Mouse (Mus musculus) yolk sac, embryonic 10.5 days (tissue): Measurements from ENCODE around the gene Prkcd.

ENCODE experiments used
- DNase-seq: peaks from one replicate; pipeline ENCODE4 v3.0.0-alpha.2; 2017; ENCODE audit warnings: low spot score

Prkcd gene

GRCm38 (mm10) chr14:30606817-30607216, 19.2 kb downstream of the Prkcd start:
- no peak for DNase-seq

- no peak for DNase-seq
Observed at GRCm38 (mm10) chr14:30597142-30597541, 28.9 kb downstream of the Prkcd start.

GRCm38 (mm10) chr14:30596407-30596806, 29.6 kb downstream of the Prkcd start:
- DNase-seq, result no peak

- DNase-seq, result no peak
Observed at GRCm38 (mm10) chr14:30595576-30596313, 30.3 kb downstream of the Prkcd start.

- no peak for DNase-seq
Observed at GRCm38 (mm10) chr14:30594092-30594695, 31.8 kb downstream of the Prkcd start.

- no peak for DNase-seq
Observed at GRCm38 (mm10) chr14:30593279-30594091, 32.5 kb downstream of the Prkcd start.

- DNase-seq, result peak; percentile 41
Observed at GRCm38 (mm10) chr14:30591417-30591816, 34.6 kb downstream of the Prkcd start.

GRCm38 (mm10) chr14:30590918-30591317, 35.1 kb downstream of the Prkcd start:
- DNase-seq, result no peak

- no peak for DNase-seq
Observed at GRCm38 (mm10) chr14:30590041-30590645, 35.9 kb downstream of the Prkcd start.

- DNase-seq, result no peak
Observed at GRCm38 (mm10) chr14:30586780-30587461, 39.1 kb downstream of the Prkcd start.

GRCm38 (mm10) chr14:30585323-30585722, 40.7 kb downstream of the Prkcd start:
- DNase-seq, result no peak

GRCm38 (mm10) chr14:30584497-30585251, 41.3 kb downstream of the Prkcd start:
- DNase-seq, result no peak

- no peak for DNase-seq
Observed at GRCm38 (mm10) chr14:30584077-30584476, 41.9 kb downstream of the Prkcd start.

- DNase-seq, result no peak
Observed at GRCm38 (mm10) chr14:30581238-30581637, 44.8 kb downstream of the Prkcd start.

- DNase-seq, result no peak
Observed at GRCm38 (mm10) chr14:30579882-30580281, 46.1 kb downstream of the Prkcd start.

- no peak for DNase-seq
Observed at GRCm38 (mm10) chr14:30579180-30579579, 46.8 kb downstream of the Prkcd start.

GRCm38 (mm10) chr14:30577303-30578062, 48.5 kb downstream of the Prkcd start:
- peak; percentile 18 for DNase-seq

- DNase-seq, result no peak
Observed at GRCm38 (mm10) chr14:30576260-30576659, 49.8 kb downstream of the Prkcd start.

- DNase-seq, result no peak
Observed at GRCm38 (mm10) chr14:30575791-30576190, 50.2 kb downstream of the Prkcd start.

GRCm38 (mm10) chr14:30573983-30574584, 51.9 kb downstream of the Prkcd start:
- DNase-seq, result peak; percentile 48
